Mouse (Mus musculus): ENCODE measurements around the gene Guca1b. TPM values are rescaled to one million over a fixed set of nuclear protein-coding genes. Genes with fewer than 3 reads are reported as not detected.

Guca1b gene
- 0.37 TPM in 2 replicates for polyA plus RNA-seq (2012; rRNA removed)

DNA sequence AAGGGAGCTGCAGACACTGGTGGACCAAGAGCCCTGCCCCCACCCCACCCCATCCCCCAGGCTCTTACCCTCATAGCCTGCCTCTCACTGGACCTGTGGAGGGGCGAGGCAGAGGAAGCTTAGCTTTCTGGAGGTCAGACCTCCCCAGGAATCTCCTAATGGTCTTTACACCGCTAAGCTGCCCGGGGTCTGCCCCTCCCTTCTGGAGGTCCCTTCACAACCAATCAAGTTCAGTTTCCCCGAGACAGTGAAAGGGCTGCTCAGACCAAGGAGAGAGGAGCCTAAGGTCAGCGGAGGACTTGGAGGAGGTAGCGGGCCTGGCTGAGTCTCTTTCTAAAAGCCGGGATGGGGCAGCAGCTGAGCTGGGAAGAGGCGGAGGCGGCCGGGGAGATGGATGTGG is at the start of gene Guca1b:
TSS of gene Guca1b (plus strand) at position 249 of the 400 bp plus-strand sequence.

GRCm38 (mm10) chr17:47368401-47369086 is 16.6 kb upstream of the Guca1b start, which contains the start of gene Mrps10:
Gene Mrps10, plus strand, starts transcription at chr17:47368887.

GRCm38 (mm10) chr17:47400451-47400850 is 15.3 kb downstream of the Guca1b start, which contains the start of gene Guca1a:
Gene Guca1a, minus strand, starts transcription at chr17:47400584.

GRCm38 (mm10) chr17:47436156-47436906 is 51.1 kb downstream of the Guca1b start, which contains the start of gene AI661453:
Gene AI661453, plus strand, starts transcription at chr17:47436615.

DNA sequence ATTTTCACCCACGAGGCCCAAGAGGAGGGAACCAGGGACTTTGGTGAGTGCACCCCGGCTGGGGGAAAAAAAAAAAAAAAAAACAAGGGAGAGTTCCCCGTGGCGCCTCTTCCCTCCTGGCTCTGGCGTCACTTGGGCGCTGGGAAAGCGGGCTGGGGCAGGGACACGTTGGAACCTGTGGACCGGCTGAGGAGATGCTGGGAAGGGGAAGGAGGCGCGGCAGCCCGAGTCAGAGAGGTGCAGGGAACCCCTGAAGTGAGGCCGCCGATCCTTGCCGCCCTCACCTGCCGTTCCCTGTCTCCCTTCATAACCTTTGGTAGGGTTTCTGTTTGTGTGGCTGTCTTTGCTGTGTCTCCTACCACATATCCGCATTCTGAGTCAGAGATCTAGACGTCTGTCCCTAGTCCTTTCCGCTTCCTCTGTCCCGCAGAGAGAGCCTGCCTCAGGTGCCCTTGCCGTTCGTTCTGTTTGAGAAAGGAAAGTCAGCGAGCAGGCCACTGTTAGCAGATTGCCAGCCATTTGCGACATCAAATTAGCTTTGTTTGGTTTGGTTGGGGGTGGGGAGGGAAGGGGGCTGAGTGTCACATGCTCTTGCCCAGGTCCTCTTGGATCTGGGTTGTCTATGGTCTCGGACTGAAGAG is 51.8 kb downstream of the Guca1b start, which contains the start of gene 1700001C19Rik:
TSS of gene 1700001C19Rik (minus strand) at position 470 of the 641 bp plus-strand sequence.

Other genes with a start within 250 kb of the Guca1b start
- gene Mrps10, start 16.5 kb upstream of the Guca1b start, polyA plus RNA-seq (2012; rRNA removed) = 20.6 and 23.0 TPM in 2 replicates
- 0.59 and 0.90 TPM in 2 replicates for gene Guca1a, start 15.2 kb downstream of the Guca1b start, polyA plus RNA-seq (2012; rRNA removed)
- gene AI661453, start 51.2 kb downstream of the Guca1b start, polyA plus RNA-seq (2012; rRNA removed) = 0.46 and 0.55 TPM in 2 replicates
- 0.57 and 0.89 TPM in 2 replicates for gene 1700001C19Rik, start 52.0 kb downstream of the Guca1b start, polyA plus RNA-seq (2012; rRNA removed)
- 15.4 and 16.7 TPM in 2 replicates for gene Taf8, start 116.9 kb downstream of the Guca1b start, polyA plus RNA-seq (2012; rRNA removed)
- gene Ccnd3, start 119.7 kb downstream of the Guca1b start, polyA plus RNA-seq (2012; rRNA removed) = 179 and 198 TPM in 2 replicates
- gene Bysl, start 226.1 kb downstream of the Guca1b start, polyA plus RNA-seq (2012; rRNA removed) = 10.9 and 12.9 TPM in 2 replicates
- 21.0 and 24.1 TPM in 2 replicates for gene Med20, start 226.2 kb downstream of the Guca1b start, polyA plus RNA-seq (2012; rRNA removed)
- 0.83 and 1.2 TPM in 2 replicates for gene Gm20517, start 226.2 kb downstream of the Guca1b start, polyA plus RNA-seq (2012; rRNA removed)
- gene Usp49, start 245.3 kb downstream of the Guca1b start, polyA plus RNA-seq (2012; rRNA removed) = 6.2 and 7.2 TPM in 2 replicates

All from liver, embryonic 14 days (tissue).